Mouse (Mus musculus) embryonic fibroblast, embryonic 13.5 days (primary cell): ENCODE measurements around the gene Cuedc1.

Experiments used
- CTCF ChIP-seq: IDR thresholded peaks from 2 replicates; pipeline ENCODE4 v1.5.1; 2011; ENCODE audit warnings: mild to moderate bottlenecking, control low read depth, low read length, moderate library complexity, borderline replicate concordance; ENCODE audit not compliant: insufficient read depth
- POLR2A ChIP-seq: IDR thresholded peaks from 2 replicates; pipeline ENCODE4 v1.6.1; 2011; ENCODE audit warnings: low read depth, mild to moderate bottlenecking, control low read depth, low read length, moderate library complexity

GRCm38 (mm10) chr11:88116568-88116967 is 18.7 kb downstream of the Cuedc1 start:
- TF ChIP-seq CTCF: no peak
- TF ChIP-seq POLR2A: no peak
